Mouse (Mus musculus) liver, adult 2 months (tissue): Measurements from ENCODE around the gene Zdhhc7.

Source experiments
- CTCF ChIP-seq: fragments of 200-500 bp; IDR thresholded peaks from 2 replicates; pipeline ENCODE4 v1.5.1; 2011; ENCODE audit warnings: low read depth, low read length, control low read depth
- POLR2A ChIP-seq: fragments of 200-500 bp; IDR thresholded peaks from 2 replicates; pipeline ENCODE4 v1.6.1; 2011; ENCODE audit warnings: low read length, control low read depth; ENCODE audit not compliant: insufficient read depth; ENCODE audit errors: extremely low read depth

- TF ChIP-seq CTCF: no peak
- no peak for TF ChIP-seq POLR2A
These were observed 60.4 kb downstream of the Zdhhc7 start for GRCm38 (mm10) chr8:120040861-120041260.
